Mouse (Mus musculus) NIH3T3 (cell line): ENCODE data around the gene Herpud1.
"Not testable (repeated sequence)": the region's sequence is repeated elsewhere in the genome, so short reads cannot be mapped to it uniquely, and the experiment has no call there.

Source experiments
- DNase-seq: peaks from one replicate; pipeline ENCODE4 v3.0.0-alpha.2; 2012; ENCODE audit warnings: low read depth

The Herpud1 gene

GRCm38 (mm10) chr8:94375551-94375991 is 10.7 kb upstream of the Herpud1 start:
- no peak for DNase-seq

GRCm38 (mm10) chr8:94376176-94376575 is 10.1 kb upstream of the Herpud1 start:
- no peak for DNase-seq

- DNase-seq, result no peak
These were observed 9.7 kb upstream of the Herpud1 start for GRCm38 (mm10) chr8:94376580-94376979.

GRCm38 (mm10) chr8:94377031-94377430 is 9.2 kb upstream of the Herpud1 start:
- no peak for DNase-seq

- DNase-seq, result peak; percentile 12
These were observed 8.5 kb upstream of the Herpud1 start for GRCm38 (mm10) chr8:94377714-94378205.

- DNase-seq, result no peak
These were observed 7.3 kb upstream of the Herpud1 start for GRCm38 (mm10) chr8:94378763-94379415.

GRCm38 (mm10) chr8:94379686-94380085 is 6.6 kb upstream of the Herpud1 start:
- no peak for DNase-seq

- DNase-seq, result no peak
These were observed 2.1 kb upstream of the Herpud1 start for GRCm38 (mm10) chr8:94384166-94384565.

- no peak for DNase-seq
These were observed 578 bp upstream of the Herpud1 start for GRCm38 (mm10) chr8:94385506-94386213.

- peak; percentile 93 for DNase-seq
These were observed 918 bp downstream of the Herpud1 start for GRCm38 (mm10) chr8:94387027-94387684.

GRCm38 (mm10) chr8:94387785-94388184 is 1.5 kb downstream of the Herpud1 start:
- peak; percentile 8 for DNase-seq

GRCm38 (mm10) chr8:94389531-94389930 is 3.3 kb downstream of the Herpud1 start:
- DNase-seq, result no peak

- DNase-seq, result no peak
These were observed 4.2 kb downstream of the Herpud1 start for GRCm38 (mm10) chr8:94390429-94390828.

- no peak for DNase-seq
These were observed 4.7 kb downstream of the Herpud1 start for GRCm38 (mm10) chr8:94390910-94391309.

- peak; percentile 62 for DNase-seq
These were observed 5.9 kb downstream of the Herpud1 start for GRCm38 (mm10) chr8:94392147-94392546.

- DNase-seq, result no peak
These were observed 6.4 kb downstream of the Herpud1 start for GRCm38 (mm10) chr8:94392648-94393047.

- no peak for DNase-seq
These were observed 9.8 kb downstream of the Herpud1 start for GRCm38 (mm10) chr8:94395851-94396540.

- DNase-seq, result peak; percentile 54
These were observed 10.9 kb downstream of the Herpud1 start for GRCm38 (mm10) chr8:94396964-94397657.

GRCm38 (mm10) chr8:94398587-94398986 is 12.3 kb downstream of the Herpud1 start:
- DNase-seq, result no peak

GRCm38 (mm10) chr8:94399361-94399953 is 13.2 kb downstream of the Herpud1 start:
- DNase-seq, result no peak

- not testable (repeated sequence) for DNase-seq
These were observed 13.7 kb downstream of the Herpud1 start for GRCm38 (mm10) chr8:94399957-94400356.
